Mouse (Mus musculus) central nervous system, embryonic 14 days (tissue): ENCODE data around the gene 8030474K03Rik. TPM values are rescaled to one million over a fixed set of nuclear protein-coding genes. Genes with fewer than 3 reads are reported as not detected.

ENCODE experiments used
- polyA plus RNA-seq: library from polyadenylated mRNA; depleted of rRNA; stranded (reverse); fragments of >200 nt; gene quantifications from 2 replicates; pipeline ENCODE4 v1.2.3, GENCODE M21; 2012; rRNA removed

The 8030474K03Rik gene
- 0.05 and 0.46 TPM in 2 replicates for polyA plus RNA-seq

GRCm38 (mm10) chrX:101794342-101794741 lies at the start of gene 8030474K03Rik, which contains the start of gene Gm4779:
Gene 8030474K03Rik, plus strand, starts transcription at chrX:101794656.
Gene Gm4779, minus strand, starts transcription at chrX:101794423.

Other genes with a start within 250 kb of the 8030474K03Rik start
- gene Ogt, start 154.6 kb upstream of the 8030474K03Rik start, polyA plus RNA-seq, result 404 and 452 TPM in 2 replicates
- gene Cxcr3, start 60.4 kb upstream of the 8030474K03Rik start, polyA plus RNA-seq, result 0.20 and 0.29 TPM in 2 replicates
- 0.07 and 1.1 TPM in 2 replicates for gene Gm4779, start 233 bp upstream of the 8030474K03Rik start, polyA plus RNA-seq
- gene Nhsl2, start 54.7 kb downstream of the 8030474K03Rik start, polyA plus RNA-seq, result 2.2 and 3.3 TPM in 2 replicates